Mouse (Mus musculus) layer of hippocampus, postnatal 36 days (tissue): Measurements from ENCODE around the gene Prepl. TPM values are rescaled to one million over a fixed set of nuclear protein-coding genes. Genes with fewer than 3 reads are reported as not detected.

Experiments used
- DNase-seq, 2 experiments: peaks; one replicate each; pipeline ENCODE4 v3.0.0; 2022
- total RNA-seq, 2 experiments: library from RNA; stranded (reverse); gene quantifications; 2 replicates each; pipeline ENCODE4 v1.2.3; 2021

Prepl gene
- total RNA-seq, 2 experiments from 2014 or later, result 346 to 372 TPM

DNA sequence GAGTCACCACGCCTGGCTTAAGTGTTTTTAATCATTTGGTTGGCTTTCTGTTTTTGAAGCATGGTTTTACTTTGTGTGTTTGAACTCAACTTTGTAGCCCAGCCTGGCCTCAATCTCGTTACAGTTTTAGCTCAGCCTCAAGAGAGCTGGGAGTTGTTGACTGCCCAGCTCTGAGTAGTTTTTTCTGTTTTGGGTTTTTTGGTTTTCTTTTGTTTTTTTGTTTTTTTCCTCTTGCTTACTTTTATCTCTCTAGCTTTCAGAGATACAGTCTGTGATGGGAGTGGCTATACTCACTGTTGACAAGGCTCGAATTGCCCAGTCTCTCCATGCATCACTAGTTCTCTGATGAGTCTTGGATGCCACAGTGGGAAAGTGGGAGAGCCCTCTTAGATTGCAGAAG lies 69.7 kb downstream of the Prepl start:
- no peak for DNase-seq

DNA sequence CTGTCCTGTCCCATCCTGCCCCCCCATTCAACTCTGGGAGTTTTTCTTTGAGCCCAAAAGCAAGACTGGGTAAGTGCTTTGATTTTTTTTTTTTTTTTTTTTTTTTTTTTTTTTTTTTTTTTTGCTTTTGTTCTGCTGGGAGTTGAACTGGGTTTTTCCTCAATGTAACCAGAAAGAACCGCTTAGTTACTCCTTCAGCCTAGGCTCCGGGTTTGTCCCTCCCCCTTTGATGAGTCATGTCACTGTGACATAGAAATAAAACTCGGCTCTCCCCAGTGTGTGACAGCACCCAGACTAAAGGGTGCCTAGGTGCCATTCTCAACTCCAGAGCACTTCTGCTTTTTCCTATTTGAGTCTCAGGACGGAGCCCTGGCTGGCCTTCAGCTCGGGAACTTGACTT lies 71.2 kb downstream of the Prepl start:
- no peak for DNase-seq

DNA sequence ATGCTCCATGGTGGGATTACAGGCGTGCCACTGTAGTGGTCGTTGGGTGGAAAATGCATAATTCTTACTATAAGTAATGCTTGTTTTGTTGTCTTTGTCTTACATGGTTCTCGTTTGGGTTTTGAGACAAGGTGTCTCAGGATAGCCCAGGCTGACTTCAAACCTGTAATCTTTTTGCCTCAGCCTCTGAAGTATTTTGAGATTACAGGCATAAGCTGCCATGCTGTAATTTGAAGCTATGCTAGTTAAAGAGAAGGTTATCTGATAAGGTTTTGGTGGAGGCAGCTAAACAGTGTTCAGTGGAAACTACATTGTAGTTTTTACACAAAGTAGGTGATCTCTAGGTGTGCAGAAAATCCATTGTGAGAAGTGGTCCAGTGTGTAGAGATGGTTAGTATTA lies 71.7 kb downstream of the Prepl start:
- DNase-seq, result no peak

DNA sequence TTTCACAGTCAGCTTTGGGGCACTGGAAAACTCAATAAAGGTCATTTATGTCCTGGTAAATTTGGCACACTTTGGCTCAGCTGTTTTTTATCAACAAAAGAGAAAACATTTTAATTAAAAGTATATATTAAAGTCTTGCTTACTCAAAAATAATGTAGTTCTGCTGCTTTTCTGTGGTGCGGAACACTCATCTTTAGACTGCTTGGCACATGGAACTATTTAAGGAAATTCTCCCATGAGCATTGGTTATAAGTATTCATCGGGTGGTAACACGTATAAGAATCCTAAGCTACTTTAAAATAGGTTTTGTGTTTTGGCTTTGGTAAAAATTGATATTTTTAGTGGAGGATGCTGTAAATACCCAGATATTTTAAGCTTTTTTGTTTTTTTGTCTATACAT lies 75.4 kb downstream of the Prepl start:
- no peak for DNase-seq

DNA sequence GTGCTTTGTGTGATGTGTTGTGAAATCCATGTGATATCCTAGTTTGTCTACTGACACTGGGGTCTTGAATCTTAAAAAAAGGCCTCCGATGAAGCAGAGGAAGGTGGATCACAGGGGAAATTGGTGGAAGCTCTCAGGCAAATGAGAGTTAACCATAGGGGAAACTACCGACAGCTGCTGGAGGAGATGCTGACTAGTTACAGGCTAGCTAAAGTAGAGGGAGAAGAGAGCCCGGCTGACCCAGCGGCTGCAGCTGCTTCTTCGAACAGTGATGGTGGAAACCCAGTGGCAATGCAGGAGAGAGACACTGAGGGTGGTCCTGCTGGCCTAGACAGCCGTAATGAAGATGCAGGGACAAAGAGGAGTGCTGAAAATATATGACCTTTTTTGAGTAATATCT lies 76.6 kb downstream of the Prepl start:
- DNase-seq, result no peak

Other genes with a start within 250 kb of the Prepl start
- gene Ppm1b, start 133.5 kb downstream of the Prepl start, total RNA-seq, result 100 to 1,000 TPM; 131 TPM
- under 1 TPM in 1 of 2 experiments, not detected in 1; 0.25 TPM for gene Slc3a1, start 61.9 kb downstream of the Prepl start, total RNA-seq
- 10 to 100 TPM; 12.5 to 13.5 TPM for gene Camkmt, start 311 bp upstream of the Prepl start, total RNA-seq